Mouse (Mus musculus): ENCODE measurements around the gene Uba3. TPM values are rescaled to one million over a fixed set of nuclear protein-coding genes. Genes with fewer than 3 reads are reported as not detected.

Uba3 gene
- polyA plus RNA-seq, 1 experiment, result 32.8 TPM

- peaks cover 60% of the 10 kb centered on the region for H3K79me3 ChIP-seq (ENCODE audit: low read depth)
- H3K27me3 ChIP-seq (ENCODE audit: control insufficient read depth, insufficient read depth, insufficient read length), result no peaks in the 10 kb centered on the region
- no peak overlapping the region for H3K4me3 ChIP-seq (ENCODE audit: insufficient read depth, poor library complexity, severe bottlenecking)
- H3K36me3 ChIP-seq (ENCODE audit: control insufficient read depth, insufficient read depth), result peaks cover 72% of the 10 kb centered on the region
- no peak overlapping the region for H3ac ChIP-seq (ENCODE audit: control insufficient read depth, insufficient read length, low read depth)
- H3K79me2 ChIP-seq (ENCODE audit: control insufficient read depth, insufficient read depth), result peaks cover 77% of the 10 kb centered on the region
- TF ChIP-seq MAX (IDR thresholded peaks at IDR 0.05), result no peak
- no peak for TF ChIP-seq USF1 (IDR thresholded peaks at IDR 0.05; ENCODE audit: low read depth)
- TF ChIP-seq CTCF (IDR thresholded peaks at IDR 0.05; ENCODE audit: control insufficient read depth, insufficient read depth, insufficient read length), result no peak
- TF ChIP-seq FOSL1 (IDR thresholded peaks at IDR 0.05; ENCODE audit: insufficient read depth, low read length, poor library complexity, severe bottlenecking), result no peak
- TF ChIP-seq MYOG (IDR thresholded peaks at IDR 0.05; ENCODE audit: control insufficient read depth, extremely low read depth, insufficient read length), result no peak
- no peak for TF ChIP-seq CEBPB (IDR thresholded peaks at IDR 0.05; ENCODE audit: low read depth)
- TF ChIP-seq MYOD1 (IDR thresholded peaks at IDR 0.05; ENCODE audit: control insufficient read depth, insufficient read length, low read depth), result no peak
These were observed 21.8 kb upstream of the Uba3 start for GRCm38 (mm10) chr6:97227067-97227847.

GRCm38 (mm10) chr6:97226083-97226491 is 20.6 kb upstream of the Uba3 start:
- Histone ChIP-seq H3K36me3 (ENCODE audit: control insufficient read depth, insufficient read depth) (peaks cover 60% of the 10 kb centered on the region), H3ac (ENCODE audit: control insufficient read depth, insufficient read length, low read depth) (no peak overlapping the region), H3K79me2 (ENCODE audit: control insufficient read depth, insufficient read depth) (peaks cover 88% of the 10 kb centered on the region), H3K79me3 (ENCODE audit: low read depth) (peaks cover 65% of the 10 kb centered on the region), H3K27me3 (ENCODE audit: control insufficient read depth, insufficient read depth, insufficient read length) (no peaks in the 10 kb centered on the region), H3K4me3 (ENCODE audit: insufficient read depth, poor library complexity, severe bottlenecking) (no peak overlapping the region)
- TF ChIP-seq CTCF (IDR thresholded peaks at IDR 0.05; ENCODE audit: control insufficient read depth, insufficient read depth, insufficient read length) (no peak), MYOG (IDR thresholded peaks at IDR 0.05; ENCODE audit: control insufficient read depth, extremely low read depth, insufficient read length) (no peak), USF1 (IDR thresholded peaks at IDR 0.05; ENCODE audit: low read depth) (no peak), MAX (IDR thresholded peaks at IDR 0.05) (no peak), MYOD1 (IDR thresholded peaks at IDR 0.05; ENCODE audit: control insufficient read depth, insufficient read length, low read depth) (no peak), FOSL1 (IDR thresholded peaks at IDR 0.05; ENCODE audit: insufficient read depth, low read length, poor library complexity, severe bottlenecking) (no peak)

- H3K79me3 ChIP-seq (ENCODE audit: low read depth), result peaks cover 65% of the 10 kb centered on the region
- H3K4me3 ChIP-seq (ENCODE audit: insufficient read depth, poor library complexity, severe bottlenecking), result no peak overlapping the region
- peaks cover 98% of the 10 kb centered on the region for H3K79me2 ChIP-seq (ENCODE audit: control insufficient read depth, insufficient read depth)
- no peak overlapping the region for H3ac ChIP-seq (ENCODE audit: control insufficient read depth, insufficient read length, low read depth)
- H3K36me3 ChIP-seq (ENCODE audit: control insufficient read depth, insufficient read depth), result peaks cover 52% of the 10 kb centered on the region
- H3K27me3 ChIP-seq (ENCODE audit: control insufficient read depth, insufficient read depth, insufficient read length), result no peaks in the 10 kb centered on the region
- TF ChIP-seq MYOG (IDR thresholded peaks at IDR 0.05; ENCODE audit: control insufficient read depth, extremely low read depth, insufficient read length) (no peak), MYOD1 (IDR thresholded peaks at IDR 0.05; ENCODE audit: control insufficient read depth, insufficient read length, low read depth) (no peak), CEBPB (IDR thresholded peaks at IDR 0.05; ENCODE audit: low read depth) (no peak), CTCF (IDR thresholded peaks at IDR 0.05; ENCODE audit: control insufficient read depth, insufficient read depth, insufficient read length) (no peak), USF1 (IDR thresholded peaks at IDR 0.05; ENCODE audit: low read depth) (no peak), FOSL1 (IDR thresholded peaks at IDR 0.05; ENCODE audit: insufficient read depth, low read length, poor library complexity, severe bottlenecking) (no peak), MAX (IDR thresholded peaks at IDR 0.05) (no peak)
These were observed 19.1 kb upstream of the Uba3 start for GRCm38 (mm10) chr6:97224505-97224904.

GRCm38 (mm10) chr6:97223566-97223965 is 18.1 kb upstream of the Uba3 start:
- Histone ChIP-seq H3K4me3 (ENCODE audit: insufficient read depth, poor library complexity, severe bottlenecking) (no peak overlapping the region), H3K79me2 (ENCODE audit: control insufficient read depth, insufficient read depth) (peaks cover 98% of the 10 kb centered on the region), H3ac (ENCODE audit: control insufficient read depth, insufficient read length, low read depth) (peak overlapping the region; percentile 70), H3K79me3 (ENCODE audit: low read depth) (peaks cover 69% of the 10 kb centered on the region), H3K36me3 (ENCODE audit: control insufficient read depth, insufficient read depth) (peaks cover 54% of the 10 kb centered on the region), H3K27me3 (ENCODE audit: control insufficient read depth, insufficient read depth, insufficient read length) (no peaks in the 10 kb centered on the region)
- TF ChIP-seq MAX (IDR thresholded peaks at IDR 0.05) (peak; percentile 19), MYOG (IDR thresholded peaks at IDR 0.05; ENCODE audit: control insufficient read depth, extremely low read depth, insufficient read length) (no peak)

- Histone ChIP-seq H3K79me3 (ENCODE audit: low read depth) (peaks cover 69% of the 10 kb centered on the region), H3K4me3 (ENCODE audit: insufficient read depth, poor library complexity, severe bottlenecking) (no peak overlapping the region), H3K36me3 (ENCODE audit: control insufficient read depth, insufficient read depth) (peaks cover 52% of the 10 kb centered on the region), H3ac (ENCODE audit: control insufficient read depth, insufficient read length, low read depth) (no peak overlapping the region), H3K27me3 (ENCODE audit: control insufficient read depth, insufficient read depth, insufficient read length) (no peaks in the 10 kb centered on the region), H3K79me2 (ENCODE audit: control insufficient read depth, insufficient read depth) (peaks cover 98% of the 10 kb centered on the region)
- no peak for TF ChIP-seq MYOG (IDR thresholded peaks at IDR 0.05; ENCODE audit: control insufficient read depth, extremely low read depth, insufficient read length)
- TF ChIP-seq FOSL1 (IDR thresholded peaks at IDR 0.05; ENCODE audit: insufficient read depth, low read length, poor library complexity, severe bottlenecking), result no peak
- no peak for TF ChIP-seq CEBPB (IDR thresholded peaks at IDR 0.05; ENCODE audit: low read depth)
- peak; percentile 29 for TF ChIP-seq MAX (IDR thresholded peaks at IDR 0.05)
- no peak for TF ChIP-seq CTCF (IDR thresholded peaks at IDR 0.05; ENCODE audit: control insufficient read depth, insufficient read depth, insufficient read length)
- TF ChIP-seq USF1 (IDR thresholded peaks at IDR 0.05; ENCODE audit: low read depth), result no peak
- TF ChIP-seq MYOD1 (IDR thresholded peaks at IDR 0.05; ENCODE audit: control insufficient read depth, insufficient read length, low read depth), result peak; percentile 93
These were observed 17.6 kb upstream of the Uba3 start for GRCm38 (mm10) chr6:97222931-97223467.

Measured in C2C12 (cell line).